Mouse (Mus musculus) hindbrain, embryonic 14.5 days (tissue): ENCODE measurements around the gene Fgfr2. TPM values are rescaled to one million over a fixed set of nuclear protein-coding genes. Genes with fewer than 3 reads are reported as not detected.

ENCODE experiments used
- ATAC-seq: fragments of 200-750 bp; cut with Nextera tagmentation; 2 replicates; pipeline ENCODE4 v1.8.0; 2017; ENCODE audit warnings: moderate number of reproducible peaks, mild to moderate bottlenecking, moderate TSS enrichment, moderate library complexity; ENCODE audit not compliant: low FRiP score
- DNase-seq: peaks from one replicate; pipeline ENCODE4 v3.0.0-alpha.2; 2015; ENCODE audit warnings: low spot score
- H3K27ac ChIP-seq: fragments of 300-500 bp; sonication (generic); 2 replicates; pipeline ENCODE4 v1.5.1; 2014; ENCODE audit warnings: mild to moderate bottlenecking, moderate library complexity
- H3K27me3 ChIP-seq: fragments of 300-500 bp; sonication (generic); 2 replicates; pipeline ENCODE4 v1.6.1; 2014; ENCODE audit warnings: mild to moderate bottlenecking, low read length, mixed read lengths; ENCODE audit not compliant: control insufficient read depth, insufficient read depth
- H3K36me3 ChIP-seq: fragments of 300-500 bp; sonication (generic); replicated peaks from 2 replicates; pipeline ENCODE4 v1.6.1; 2014; ENCODE audit not compliant: control insufficient read depth, insufficient read depth
- H3K4me1 ChIP-seq: fragments of 300-500 bp; sonication (generic); replicated peaks from 2 replicates; pipeline ENCODE4 v1.6.1; 2014; ENCODE audit warnings: antibody characterized with exemption, low read length, mixed read lengths; ENCODE audit not compliant: control insufficient read depth, insufficient read depth
- H3K4me2 ChIP-seq: fragments of 300-500 bp; sonication (generic); replicated peaks from 2 replicates; pipeline ENCODE4 v1.6.1; 2014; ENCODE audit warnings: mild to moderate bottlenecking, moderate library complexity
- H3K4me3 ChIP-seq: fragments of 300-500 bp; sonication (generic); replicated peaks from 2 replicates; pipeline ENCODE4 v1.5.1; 2014; ENCODE audit warnings: mild to moderate bottlenecking, low read length
- H3K9ac ChIP-seq: fragments of 300-500 bp; sonication (generic); 2 replicates; pipeline ENCODE4 v1.6.1; 2014
- H3K9me3 ChIP-seq: fragments of 300-500 bp; sonication (generic); 2 replicates; pipeline ENCODE4 v1.6.1; 2016; ENCODE audit warnings: low read length; ENCODE audit not compliant: control insufficient read depth
- WGBS: fragments of 180-500 bp; shearing (Covaris S2); extraction: QIAGEN DNeasy Blood & Tissue Kit; methylation state at CpG from one replicate; pipeline ENCODE4 v1.1.7; 2014; 5-methylcytosine and 5-hydroxymethylcytosine counted together
- polyA plus RNA-seq: library from polyadenylated mRNA; unstranded; fragments of >200 nt; fragmentation: Nextera tagmentation; extraction: Ambion mirVana; gene quantifications from 2 replicates; pipeline ENCODE4 v1.2.1, GENCODE M21; 2014

The Fgfr2 gene
- polyA plus RNA-seq, 1 experiment from 2014 or later: 43.5 TPM

DNA sequence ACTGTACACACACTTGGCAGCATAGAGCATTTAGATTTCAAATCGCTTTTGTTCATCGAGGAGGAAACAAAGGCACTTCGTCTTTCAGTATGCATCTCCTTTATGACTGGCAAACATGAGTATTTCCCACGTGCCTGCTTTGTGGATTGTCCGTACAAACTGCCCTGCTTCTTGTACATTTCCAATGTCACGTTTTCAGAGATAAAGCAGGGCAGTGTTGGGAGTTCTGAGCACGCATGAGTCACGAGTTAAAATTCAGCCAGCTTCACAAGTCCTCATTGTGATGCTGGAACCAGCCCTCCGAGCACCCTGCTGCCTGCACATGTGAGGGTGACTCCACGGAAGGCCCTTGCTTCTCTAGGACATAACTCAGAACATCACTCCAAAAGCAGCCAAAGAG is 2303.5 kb downstream of the Fgfr2 start:
- 68% methylated on average over 10 of the region's 10 CpGs for WGBS
- DNase-seq (no peak), ATAC-seq (no peak)
- Histone ChIP-seq H3K27ac (no peak overlapping the region), H3K9me3 (no peaks in the 10 kb centered on the region), H3K9ac (no peak overlapping the region), H3K4me1 (no peaks in the 10 kb centered on the region), H3K27me3 (no peaks in the 10 kb centered on the region), H3K36me3 (no peaks in the 10 kb centered on the region), H3K4me3 (no peak overlapping the region), H3K4me2 (no peak overlapping the region)

DNA sequence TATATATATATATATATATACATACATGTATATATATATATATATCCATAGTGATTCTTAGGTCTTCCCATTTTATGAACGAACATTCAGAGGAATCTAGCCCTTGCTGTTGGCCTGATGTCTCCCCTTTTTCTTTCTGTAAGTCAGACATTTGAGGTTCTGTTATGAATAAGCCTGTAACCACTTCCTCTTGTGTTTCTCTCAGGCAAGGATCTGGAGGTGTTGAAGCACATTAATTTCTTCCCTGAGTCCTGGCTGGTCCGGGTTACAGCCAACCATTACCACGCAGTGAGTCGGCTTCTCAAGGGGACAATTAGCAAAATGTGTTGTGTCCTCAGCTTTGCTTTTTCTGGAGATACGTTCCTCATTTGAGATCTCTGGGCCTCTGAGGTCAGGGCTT is 2304.3 kb downstream of the Fgfr2 start:
- no peaks in the 10 kb centered on the region for H3K27me3 ChIP-seq
- no peak for ATAC-seq
- no peaks in the 10 kb centered on the region for H3K36me3 ChIP-seq
- no peak overlapping the region for H3K4me3 ChIP-seq
- H3K9ac ChIP-seq: no peak overlapping the region
- H3K4me2 ChIP-seq: no peak overlapping the region
- no peak for DNase-seq
- H3K27ac ChIP-seq: no peak overlapping the region
- no peaks in the 10 kb centered on the region for H3K4me1 ChIP-seq
- H3K9me3 ChIP-seq: no peaks in the 10 kb centered on the region
- WGBS: 82% methylated on average over 5 of the region's 5 CpGs

DNA sequence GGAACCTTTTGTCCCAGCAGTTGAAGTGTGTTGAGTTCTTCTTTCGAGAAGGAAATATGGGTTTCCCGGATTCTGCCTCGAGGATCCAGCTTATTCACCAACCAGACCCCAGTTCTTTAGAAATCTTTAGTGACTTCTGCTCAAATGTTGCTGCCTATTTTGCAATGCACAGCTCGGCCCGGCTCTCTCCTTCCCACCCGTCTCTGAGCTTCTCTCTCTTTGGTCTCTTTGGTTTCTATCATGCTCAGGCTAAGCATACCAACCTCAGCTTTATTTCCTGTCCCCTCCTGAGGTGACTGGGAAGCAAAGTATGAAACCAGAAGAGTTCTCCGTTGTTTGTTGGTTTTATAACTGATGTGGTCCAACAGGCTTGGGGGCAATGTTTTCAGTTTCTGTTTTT is 2306.9 kb downstream of the Fgfr2 start:
- Histone ChIP-seq H3K4me3 (no peak overlapping the region), H3K4me1 (no peaks in the 10 kb centered on the region), H3K9me3 (no peaks in the 10 kb centered on the region), H3K36me3 (no peaks in the 10 kb centered on the region), H3K27ac (no peak overlapping the region), H3K9ac (no peak overlapping the region), H3K4me2 (no peak overlapping the region), H3K27me3 (no peaks in the 10 kb centered on the region)
- WGBS: 92% methylated on average over 7 of the region's 7 CpGs
- ATAC-seq (no peak), DNase-seq (no peak)

DNA sequence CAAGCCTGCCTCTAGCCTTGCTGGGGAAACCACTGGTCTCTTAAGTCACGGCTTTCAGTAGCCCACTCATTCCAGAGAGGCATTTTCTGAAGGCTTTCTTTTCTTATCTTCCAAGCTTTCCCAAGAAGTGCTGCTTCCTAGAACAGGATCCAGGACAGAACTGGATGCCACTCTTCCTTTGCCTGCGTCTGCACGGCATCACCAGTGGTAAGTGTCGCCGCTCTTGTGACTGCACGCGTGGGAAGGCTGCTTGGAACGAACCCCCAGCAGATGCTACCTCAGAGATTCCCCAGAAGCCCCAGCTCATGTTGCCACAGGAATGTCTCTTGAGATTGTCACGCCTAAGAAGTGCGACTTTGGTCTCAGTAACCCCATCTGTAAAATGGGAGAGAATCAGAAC is 2307.5 kb downstream of the Fgfr2 start:
- ATAC-seq (no peak), DNase-seq (no peak)
- H3K27me3 ChIP-seq: no peaks in the 10 kb centered on the region
- H3K4me1 ChIP-seq: no peaks in the 10 kb centered on the region
- H3K27ac ChIP-seq: no peak overlapping the region
- H3K36me3 ChIP-seq: no peaks in the 10 kb centered on the region
- H3K4me2 ChIP-seq: no peak overlapping the region
- H3K9me3 ChIP-seq: no peaks in the 10 kb centered on the region
- WGBS: 97% methylated on average over 10 of the region's 10 CpGs
- H3K9ac ChIP-seq: no peak overlapping the region
- H3K4me3 ChIP-seq: no peak overlapping the region

DNA sequence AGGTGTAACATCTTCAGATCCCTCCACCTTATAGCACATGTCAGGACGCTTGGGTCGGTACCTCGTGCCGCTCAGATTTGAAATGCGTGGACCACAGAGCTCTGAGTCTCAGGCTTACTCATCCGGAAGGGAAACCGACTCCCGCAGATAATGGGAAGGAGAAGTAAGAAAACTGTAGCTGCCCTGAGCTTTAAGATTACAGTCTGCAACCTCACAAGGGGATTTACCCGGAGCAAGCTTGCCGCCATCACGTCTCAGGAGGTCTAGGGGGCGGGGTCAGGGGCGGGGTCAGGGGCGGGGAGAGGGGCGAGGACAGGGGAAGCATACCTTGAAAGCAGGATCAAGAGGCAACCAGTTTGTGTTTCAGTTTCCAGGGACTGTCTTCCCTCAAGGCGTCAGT is 2310.7 kb downstream of the Fgfr2 start:
- Histone ChIP-seq H3K27me3 (no peaks in the 10 kb centered on the region), H3K4me2 (no peak overlapping the region), H3K4me1 (no peaks in the 10 kb centered on the region), H3K9ac (no peak overlapping the region), H3K36me3 (no peaks in the 10 kb centered on the region), H3K9me3 (no peaks in the 10 kb centered on the region), H3K4me3 (no peak overlapping the region), H3K27ac (no peak overlapping the region)
- DNase-seq: no peak
- no peak for ATAC-seq
- WGBS: 49% methylated on average over 16 of the region's 16 CpGs

DNA sequence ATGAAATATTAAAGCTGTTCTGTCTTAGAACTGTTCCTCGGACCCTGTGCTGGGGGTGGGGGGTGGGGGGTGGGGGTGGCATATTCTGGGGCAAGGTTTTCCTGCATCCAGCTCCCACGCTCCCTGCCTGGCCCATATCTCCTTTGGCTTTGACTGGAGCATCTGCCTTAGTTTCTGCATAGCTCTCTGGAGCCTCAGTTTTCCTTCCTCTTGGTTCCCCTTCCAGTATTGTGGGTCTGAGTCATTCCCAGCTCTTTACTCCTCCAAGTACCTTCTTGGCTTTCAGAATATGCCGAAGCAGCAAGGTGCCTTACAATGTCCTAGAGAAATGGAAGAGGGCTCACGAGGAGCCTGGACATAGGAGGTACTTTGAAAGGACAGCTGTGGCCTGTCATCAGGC is 2312.9 kb downstream of the Fgfr2 start:
- Histone ChIP-seq H3K27ac (no peak overlapping the region), H3K4me2 (no peak overlapping the region), H3K9me3 (no peaks in the 10 kb centered on the region), H3K36me3 (no peaks in the 10 kb centered on the region), H3K27me3 (no peaks in the 10 kb centered on the region), H3K4me3 (no peak overlapping the region), H3K9ac (no peak overlapping the region), H3K4me1 (no peaks in the 10 kb centered on the region)
- WGBS: 80% methylated on average over 4 of the region's 4 CpGs
- ATAC-seq (no peak), DNase-seq (no peak)

DNA sequence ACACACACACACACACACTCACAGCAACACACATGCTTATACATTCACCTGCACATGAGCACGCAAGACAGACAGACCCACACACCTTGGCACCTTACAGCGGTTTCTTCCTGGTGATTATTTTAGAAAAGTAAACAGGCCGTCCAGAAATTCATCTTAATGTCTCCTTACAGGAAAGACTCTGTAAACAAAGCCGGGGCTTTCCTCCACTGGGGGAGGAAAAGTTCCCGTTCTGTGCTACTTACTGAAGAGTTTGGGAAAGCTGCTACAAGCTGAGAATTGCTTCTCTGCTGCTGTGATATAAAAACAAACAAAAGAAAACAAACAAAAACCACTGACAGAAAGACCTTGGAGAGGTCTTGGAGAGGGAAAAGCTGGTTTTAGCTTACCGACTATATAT is 2314.5 kb downstream of the Fgfr2 start:
- Histone ChIP-seq H3K27ac (no peak overlapping the region), H3K4me2 (no peak overlapping the region), H3K4me1 (no peaks in the 10 kb centered on the region), H3K9me3 (no peaks in the 10 kb centered on the region), H3K36me3 (no peaks in the 10 kb centered on the region), H3K4me3 (no peak overlapping the region), H3K9ac (no peak overlapping the region), H3K27me3 (no peaks in the 10 kb centered on the region)
- DNase-seq: no peak
- no peak for ATAC-seq
- WGBS: 79% methylated on average over 6 of the region's 6 CpGs

DNA sequence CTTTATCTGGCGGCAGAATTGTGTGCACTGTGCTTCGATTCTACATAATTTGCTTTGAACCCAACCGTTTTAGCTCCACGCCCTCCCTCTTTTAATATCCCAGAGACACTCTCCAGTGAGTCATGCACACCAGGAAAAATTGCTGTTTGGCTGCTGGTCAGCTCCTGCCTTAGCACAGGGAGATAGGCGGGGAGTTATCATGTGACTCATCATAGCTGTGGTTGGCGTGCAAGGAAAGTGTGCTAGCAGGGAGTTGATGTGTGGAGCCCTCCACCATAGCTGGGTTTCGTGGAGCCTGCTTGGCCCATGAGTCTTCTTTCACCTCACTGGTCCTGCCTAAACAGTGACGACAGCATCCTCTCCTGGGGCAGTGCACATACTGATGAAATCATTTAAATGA is 2315.4 kb downstream of the Fgfr2 start:
- Histone ChIP-seq H3K27ac (no peak overlapping the region), H3K4me3 (no peak overlapping the region), H3K9me3 (no peaks in the 10 kb centered on the region), H3K27me3 (no peaks in the 10 kb centered on the region), H3K9ac (no peak overlapping the region), H3K36me3 (no peaks in the 10 kb centered on the region), H3K4me2 (no peak overlapping the region), H3K4me1 (no peaks in the 10 kb centered on the region)
- no peak for DNase-seq
- no peak for ATAC-seq
- 74% methylated on average over 8 of the region's 8 CpGs for WGBS

DNA sequence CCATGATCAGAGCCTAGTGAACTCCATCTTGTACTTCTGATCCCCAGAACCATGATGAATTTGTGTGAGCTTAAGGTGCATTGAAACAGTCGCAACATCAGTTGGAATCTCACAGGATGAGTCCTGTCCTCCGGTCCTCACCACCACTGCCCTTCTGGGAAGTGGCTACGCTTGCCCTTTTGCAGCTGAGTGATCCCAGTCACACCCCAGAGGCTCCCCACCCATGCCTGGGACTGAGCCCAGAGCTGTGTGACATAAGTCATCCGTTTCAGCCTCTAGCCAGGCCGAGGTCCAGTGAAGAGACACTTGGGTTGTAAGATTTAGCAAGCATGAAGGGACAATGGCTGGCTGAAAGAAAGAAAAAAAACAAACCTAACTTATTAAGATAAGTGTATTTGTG is 2318.2 kb downstream of the Fgfr2 start:
- Histone ChIP-seq H3K4me1 (no peaks in the 10 kb centered on the region), H3K36me3 (no peaks in the 10 kb centered on the region), H3K4me3 (no peak overlapping the region), H3K9ac (no peak overlapping the region), H3K27ac (no peak overlapping the region), H3K4me2 (no peak overlapping the region), H3K27me3 (no peaks in the 10 kb centered on the region), H3K9me3 (no peaks in the 10 kb centered on the region)
- no peak for DNase-seq
- no peak for ATAC-seq
- 85% methylated on average over 5 of the region's 5 CpGs for WGBS

DNA sequence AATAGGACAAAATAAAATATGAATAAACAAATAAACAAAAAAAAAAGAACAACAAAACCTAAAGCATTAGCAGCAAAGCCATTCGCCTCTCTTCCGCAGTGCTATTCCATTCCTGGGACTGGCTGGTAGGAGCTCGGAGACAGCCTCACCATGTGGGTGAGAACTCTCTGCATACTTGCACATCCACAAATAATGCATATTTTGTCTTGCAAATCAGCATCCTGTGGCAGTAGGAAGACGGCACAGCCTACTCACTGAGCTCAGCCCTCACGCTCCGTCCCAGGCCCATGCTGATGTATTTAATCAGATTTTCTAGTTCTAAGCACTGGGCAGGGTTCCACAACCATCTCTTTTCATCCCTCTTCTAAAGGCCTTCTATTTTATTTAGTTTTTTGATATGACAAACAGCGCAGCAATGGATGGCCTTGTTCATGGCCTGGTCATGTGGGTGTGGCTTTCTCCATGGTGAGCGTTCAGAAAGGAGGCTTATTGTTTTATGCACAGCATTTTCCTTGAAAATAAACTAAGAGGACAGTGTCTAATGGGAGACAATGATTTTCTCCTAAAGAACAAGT is 2319.8 kb downstream of the Fgfr2 start:
- no peaks in the 10 kb centered on the region for H3K36me3 ChIP-seq
- no peaks in the 10 kb centered on the region for H3K4me1 ChIP-seq
- 66% methylated on average over 8 of the region's 8 CpGs for WGBS
- no peak for ATAC-seq
- no peaks in the 10 kb centered on the region for H3K9me3 ChIP-seq
- H3K4me3 ChIP-seq: no peak overlapping the region
- no peak overlapping the region for H3K9ac ChIP-seq
- no peak overlapping the region for H3K27ac ChIP-seq
- DNase-seq: no peak
- no peaks in the 10 kb centered on the region for H3K27me3 ChIP-seq
- H3K4me2 ChIP-seq: no peak overlapping the region
